Mouse (Mus musculus) lung, embryonic 16.5 days (tissue): ENCODE measurements around the gene Rbm34. TPM values are rescaled to one million over a fixed set of nuclear protein-coding genes. Genes with fewer than 3 reads are reported as not detected.

Source experiments
- ATAC-seq: fragments of 200-750 bp; cut with Nextera tagmentation; 2 replicates; pipeline ENCODE4 v1.8.0; 2017; ENCODE audit warnings: low read depth, mild to moderate bottlenecking, moderate library complexity
- H3K27ac ChIP-seq: fragments of 300-500 bp; sonication (generic); 2 replicates; pipeline ENCODE4 v1.5.1; 2014; ENCODE audit warnings: mild to moderate bottlenecking, control low read depth, low read length
- H3K27me3 ChIP-seq: fragments of 300-500 bp; sonication (generic); 2 replicates; pipeline ENCODE4 v1.6.1; 2014; ENCODE audit warnings: low read depth, low read length, mixed read lengths; ENCODE audit not compliant: control insufficient read depth, insufficient read depth
- H3K36me3 ChIP-seq: fragments of 300-500 bp; sonication (generic); 2 replicates; pipeline ENCODE4 v1.6.1; 2014; ENCODE audit warnings: low read length; ENCODE audit not compliant: control insufficient read depth, insufficient read depth
- H3K4me1 ChIP-seq: fragments of 300-500 bp; sonication (generic); replicated peaks from 2 replicates; pipeline ENCODE4 v1.6.1; 2014; ENCODE audit warnings: low read length, mixed read lengths; ENCODE audit not compliant: control insufficient read depth, insufficient read depth
- H3K4me2 ChIP-seq: fragments of 300-500 bp; sonication (generic); 2 replicates; pipeline ENCODE4 v1.6.1; 2014; ENCODE audit warnings: low read depth, low read length, control low read depth
- H3K4me3 ChIP-seq: fragments of 300-500 bp; sonication (generic); 2 replicates; pipeline ENCODE4 v1.5.1; 2014; ENCODE audit warnings: mild to moderate bottlenecking, low read length, control low read depth
- H3K9ac ChIP-seq: fragments of 300-500 bp; sonication (generic); 2 replicates; pipeline ENCODE4 v1.6.1; 2014; ENCODE audit warnings: low read length, control low read depth
- H3K9me3 ChIP-seq: fragments of 300-500 bp; sonication (generic); 2 replicates; pipeline ENCODE4 v1.6.1; 2016; ENCODE audit warnings: low read length; ENCODE audit not compliant: control insufficient read depth
- WGBS: fragments of 180-500 bp; shearing (Covaris S2); extraction: QIAGEN DNeasy Blood & Tissue Kit; methylation state at CpG from one replicate; pipeline ENCODE4 v1.1.7; 2014; 5-methylcytosine and 5-hydroxymethylcytosine counted together
- polyA plus RNA-seq: library from polyadenylated mRNA; unstranded; fragments of >200 nt; fragmentation: Nextera tagmentation; extraction: Ambion mirVana; gene quantifications from 2 replicates; pipeline ENCODE4 v1.2.1, GENCODE M21; 2015

Rbm34 gene
- polyA plus RNA-seq, 1 experiment from 2014 or later = 17.1 TPM

GRCm38 (mm10) chr8:126944781-126945691 is 25.8 kb downstream of the Rbm34 start:
- Histone ChIP-seq H3K27me3 (no peaks in the 10 kb centered on the region), H3K4me3 (peak overlapping the region; percentile 87), H3K36me3 (peaks cover 8% of the 10 kb centered on the region; the same call in 1 of the 2 replicates), H3K9ac (peak overlapping the region; percentile 93), H3K27ac (peak overlapping the region; percentile 78), H3K9me3 (no peaks in the 10 kb centered on the region), H3K4me2 (peak overlapping the region; percentile 94), H3K4me1 (peaks cover 10% of the 10 kb centered on the region; the same call in 1 of the 2 replicates)
- peak; percentile 72 for ATAC-seq
- under 1% methylated on average over 46 of the region's 46 CpGs for WGBS

GRCm38 (mm10) chr8:126943565-126943964 is 27.3 kb downstream of the Rbm34 start:
- Histone ChIP-seq H3K27ac (no peak overlapping the region), H3K4me2 (peak overlapping the region; percentile 94; the same call in 1 of the 2 replicates), H3K9ac (no peak overlapping the region), H3K36me3 (peaks cover 13% of the 10 kb centered on the region; the same call in 1 of the 2 replicates), H3K27me3 (no peaks in the 10 kb centered on the region), H3K9me3 (no peaks in the 10 kb centered on the region), H3K4me3 (peak overlapping the region; percentile 87), H3K4me1 (peaks cover 10% of the 10 kb centered on the region; the same call in 1 of the 2 replicates)
- ATAC-seq = no peak
- 80% methylated on average over 7 of the region's 7 CpGs for WGBS

DNA sequence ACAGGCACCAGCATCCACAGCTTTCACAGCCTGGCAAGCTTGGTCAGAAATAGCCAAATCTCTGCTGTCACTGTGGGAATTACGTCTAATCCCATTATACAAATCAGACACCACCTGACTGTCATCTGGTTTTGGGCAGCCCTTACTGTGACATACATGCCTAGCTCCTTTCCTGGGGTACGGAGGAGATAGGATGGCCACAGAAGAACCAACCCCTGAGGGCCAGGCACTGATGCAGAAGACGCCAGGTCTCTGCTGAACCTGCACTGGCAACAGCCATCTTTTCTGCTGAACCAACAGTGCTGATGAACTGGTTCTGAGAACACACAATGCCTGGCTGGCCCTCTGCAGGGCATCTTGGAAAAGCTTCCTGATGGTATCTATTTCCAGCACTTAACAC is 33.5 kb downstream of the Rbm34 start:
- 82% methylated on average over 3 of the region's 3 CpGs for WGBS
- Histone ChIP-seq H3K27me3 (no peaks in the 10 kb centered on the region), H3K4me2 (no peak overlapping the region), H3K4me3 (no peak overlapping the region), H3K9ac (no peak overlapping the region), H3K36me3 (peaks cover 53% of the 10 kb centered on the region), H3K4me1 (no peaks in the 10 kb centered on the region), H3K9me3 (no peaks in the 10 kb centered on the region), H3K27ac (no peak overlapping the region)
- ATAC-seq = no peak

GRCm38 (mm10) chr8:126935932-126936331 is 34.9 kb downstream of the Rbm34 start:
- no peaks in the 10 kb centered on the region for H3K4me1 ChIP-seq
- no peak overlapping the region for H3K4me3 ChIP-seq
- peaks cover 57% of the 10 kb centered on the region for H3K36me3 ChIP-seq
- H3K27ac ChIP-seq = no peak overlapping the region
- no peak overlapping the region for H3K9ac ChIP-seq
- H3K4me2 ChIP-seq = no peak overlapping the region
- ATAC-seq = no peak
- H3K27me3 ChIP-seq = no peaks in the 10 kb centered on the region
- H3K9me3 ChIP-seq = no peaks in the 10 kb centered on the region

- H3K27me3 ChIP-seq = no peaks in the 10 kb centered on the region
- H3K27ac ChIP-seq = no peak overlapping the region
- H3K4me1 ChIP-seq = no peaks in the 10 kb centered on the region
- no peaks in the 10 kb centered on the region for H3K9me3 ChIP-seq
- H3K4me2 ChIP-seq = no peak overlapping the region
- no peak for ATAC-seq
- no peak overlapping the region for H3K9ac ChIP-seq
- peaks cover 57% of the 10 kb centered on the region for H3K36me3 ChIP-seq
- 94% methylated on average over 2 of the region's 2 CpGs for WGBS
- no peak overlapping the region for H3K4me3 ChIP-seq
These were observed 35.5 kb downstream of the Rbm34 start for GRCm38 (mm10) chr8:126935387-126935786.

DNA sequence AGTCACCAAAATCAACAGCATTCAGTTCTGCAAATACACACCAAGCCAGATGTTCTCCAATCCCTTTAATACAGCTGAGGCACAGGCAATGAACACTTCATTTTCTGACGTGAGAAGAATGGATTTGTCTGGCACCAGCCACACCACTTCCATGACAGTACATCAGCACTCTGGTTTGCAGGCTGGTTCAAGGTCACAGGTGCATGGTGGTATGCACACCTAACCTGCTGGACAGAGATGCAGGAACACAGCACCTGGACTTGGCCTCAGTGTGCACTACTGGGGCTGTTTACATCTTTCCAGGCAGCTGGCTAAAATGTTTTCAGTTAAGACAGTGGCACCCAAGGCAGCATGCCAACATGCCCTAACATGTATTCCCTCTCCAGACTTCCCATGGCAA is 38.2 kb downstream of the Rbm34 start:
- no peak overlapping the region for H3K27ac ChIP-seq
- H3K4me1 ChIP-seq = no peaks in the 10 kb centered on the region
- H3K9ac ChIP-seq = no peak overlapping the region
- H3K4me3 ChIP-seq = no peak overlapping the region
- H3K4me2 ChIP-seq = no peak overlapping the region
- no peaks in the 10 kb centered on the region for H3K9me3 ChIP-seq
- WGBS = 41% methylated on average over 1 of the region's 1 CpGs
- no peak for ATAC-seq
- H3K36me3 ChIP-seq = peaks cover 40% of the 10 kb centered on the region
- H3K27me3 ChIP-seq = no peaks in the 10 kb centered on the region

GRCm38 (mm10) chr8:126932249-126932648 is 38.6 kb downstream of the Rbm34 start:
- no peak overlapping the region for H3K9ac ChIP-seq
- no peak overlapping the region for H3K4me2 ChIP-seq
- H3K27me3 ChIP-seq = no peaks in the 10 kb centered on the region
- WGBS = 90% methylated on average over 1 of the region's 1 CpGs
- H3K9me3 ChIP-seq = no peaks in the 10 kb centered on the region
- peaks cover 37% of the 10 kb centered on the region for H3K36me3 ChIP-seq
- no peak overlapping the region for H3K4me3 ChIP-seq
- no peaks in the 10 kb centered on the region for H3K4me1 ChIP-seq
- no peak for ATAC-seq
- no peak overlapping the region for H3K27ac ChIP-seq

DNA sequence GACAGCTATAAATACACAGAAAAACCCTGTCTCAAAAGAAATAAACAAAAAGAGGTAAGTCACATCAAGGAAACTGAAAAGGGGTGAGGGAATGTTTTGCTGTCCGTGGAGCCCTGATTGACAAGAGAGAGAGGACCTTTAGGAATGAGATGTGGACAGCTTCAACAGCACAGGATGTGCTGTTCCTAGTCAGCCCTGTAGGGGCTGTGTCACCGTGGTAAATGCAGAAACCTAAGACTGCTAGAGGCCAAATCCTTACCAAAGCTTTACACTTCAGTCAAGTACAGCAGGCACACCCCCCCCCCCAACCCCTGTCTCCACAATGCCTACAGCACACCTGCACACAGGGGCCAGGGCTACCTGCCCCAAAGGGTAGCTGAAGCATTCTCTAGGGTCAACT is 39.2 kb downstream of the Rbm34 start:
- no peaks in the 10 kb centered on the region for H3K4me1 ChIP-seq
- H3K9me3 ChIP-seq = no peaks in the 10 kb centered on the region
- H3K36me3 ChIP-seq = peaks cover 32% of the 10 kb centered on the region
- no peak overlapping the region for H3K4me2 ChIP-seq
- WGBS = 23% methylated on average over 2 of the region's 2 CpGs
- no peaks in the 10 kb centered on the region for H3K27me3 ChIP-seq
- H3K27ac ChIP-seq = no peak overlapping the region
- no peak overlapping the region for H3K9ac ChIP-seq
- H3K4me3 ChIP-seq = no peak overlapping the region
- ATAC-seq = no peak

- no peak overlapping the region for H3K27ac ChIP-seq
- peak; percentile 29; the same call in 1 of the 2 replicates for ATAC-seq
- H3K9me3 ChIP-seq = no peaks in the 10 kb centered on the region
- H3K36me3 ChIP-seq = peaks cover 18% of the 10 kb centered on the region
- 60% methylated on average over 3 of the region's 3 CpGs for WGBS
- no peaks in the 10 kb centered on the region for H3K27me3 ChIP-seq
- H3K9ac ChIP-seq = no peak overlapping the region
- peaks cover under 1% of the 10 kb centered on the region; the same call in 1 of the 2 replicates for H3K4me1 ChIP-seq
- H3K4me2 ChIP-seq = no peak overlapping the region
- no peak overlapping the region for H3K4me3 ChIP-seq
These were observed 41.2 kb downstream of the Rbm34 start for GRCm38 (mm10) chr8:126929607-126930161.
